Mouse (Mus musculus): ENCODE measurements at regions not wholly inside any gene's neighbourhood (a gene's known extent, or its start where the extent isn't known, plus 50 kb on each side); places are given as distances from the start of the nearest gene placed in this dataset.
"Not testable (repeated sequence)": the region's sequence is repeated elsewhere in the genome, so short reads cannot be mapped to it uniquely, and the experiment has no call there.

DNA sequence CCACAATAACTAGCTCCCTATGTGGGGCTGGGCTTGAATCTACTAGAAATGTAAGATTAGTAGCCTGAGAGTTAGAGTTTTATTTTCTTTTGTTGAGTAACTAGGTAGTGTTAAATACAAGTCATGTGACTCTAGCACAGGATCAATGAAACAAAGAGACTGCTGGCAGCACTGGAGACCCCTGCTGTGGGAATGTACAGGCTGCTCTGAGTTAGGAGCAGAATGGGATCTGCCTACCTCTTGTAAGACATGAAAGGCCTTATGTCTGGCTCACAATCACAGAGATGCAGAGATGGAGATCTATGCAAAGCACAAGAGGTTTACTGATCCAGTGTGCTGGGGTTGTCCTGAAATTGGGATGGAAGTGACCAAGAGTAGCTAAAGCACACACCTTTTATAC, 193.9 kb upstream of the Kcnmb2 start:
- H3K4me3 ChIP-seq (replicated peaks; ENCODE audit: insufficient read depth, low read depth, low read length); DNase-seq; H3K27ac ChIP-seq (ENCODE audit: insufficient read depth, low read length); H3K27me3 ChIP-seq (ENCODE audit: control insufficient read depth, insufficient read depth, low read length); H3K4me1 ChIP-seq (ENCODE audit: control insufficient read depth, insufficient read depth, low read length): not testable (repeated sequence)

DNA sequence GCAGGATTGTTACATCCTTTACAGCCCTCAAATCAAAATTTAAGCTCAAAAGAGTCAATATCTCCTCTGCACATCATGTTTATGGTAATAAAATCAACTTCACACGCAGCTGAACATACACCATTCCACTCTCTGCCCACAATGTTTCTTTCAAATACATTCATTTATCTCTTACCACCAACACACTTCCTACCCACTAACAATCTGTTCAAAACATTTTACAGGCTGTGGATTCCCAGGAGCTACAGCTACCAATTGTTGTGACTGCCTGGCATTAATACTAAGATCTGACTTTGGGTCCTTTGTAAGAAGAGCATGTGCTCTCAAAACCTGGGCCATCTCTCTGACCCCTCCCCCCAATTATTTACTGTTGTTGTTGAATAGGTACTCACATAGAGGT, 161.0 kb upstream of the Kcnmb2 start:
- H3K4me3 ChIP-seq (replicated peaks; ENCODE audit: insufficient read depth, low read depth, low read length), result no peak overlapping the region
- no peak for DNase-seq
- WGBS, result 70% methylated on average over 1 of the region's 1 CpGs

DNA sequence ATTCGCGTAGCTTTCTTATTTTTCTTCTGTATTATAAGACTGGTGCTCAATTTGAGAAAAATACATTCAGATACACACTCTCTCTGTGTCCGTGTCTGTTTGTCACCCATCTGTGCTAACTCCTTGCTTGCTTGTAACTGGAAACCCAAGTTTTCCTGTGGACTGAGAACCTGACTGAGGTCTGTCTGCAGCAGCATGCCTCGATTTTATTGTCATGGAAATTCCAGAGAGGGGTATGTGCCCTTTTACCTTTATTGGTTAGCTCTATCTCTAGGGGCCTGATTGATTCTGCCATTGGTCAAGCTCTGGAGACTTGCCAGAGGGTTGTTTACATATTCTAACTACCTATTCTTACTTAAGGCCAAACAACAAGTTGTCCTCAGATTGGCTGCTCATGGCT, 146.4 kb upstream of the Kcnmb2 start:
- TF ChIP-seq POLR2A (IDR thresholded peaks at IDR 0.05; ENCODE audit: borderline replicate concordance, insufficient read depth, low read length) (no peak), CTCF (IDR thresholded peaks at IDR 0.05; ENCODE audit: borderline replicate concordance, insufficient read depth, low read depth, low read length) (no peak)
- Histone ChIP-seq H3K27ac (ENCODE audit: insufficient read depth, low read length) (no peak overlapping the region), H3K27me3 (ENCODE audit: control insufficient read depth, insufficient read depth, low read length) (no peaks in the 10 kb centered on the region), H3K4me3 (replicated peaks; ENCODE audit: insufficient read depth, low read depth, low read length) (no peak overlapping the region), H3K4me1 (ENCODE audit: control insufficient read depth, insufficient read depth, low read length) (no peaks in the 10 kb centered on the region)
- WGBS, result 81% methylated on average over 4 of the region's 4 CpGs
- DNase-seq, result no peak

More for the DNA sequence above, 161.0 kb upstream of the Kcnmb2 start:
- Histone ChIP-seq H3K4me1 (ENCODE audit: control insufficient read depth, insufficient read depth, low read length) (no peaks in the 10 kb centered on the region), H3K27ac (ENCODE audit: insufficient read depth, low read length) (no peak overlapping the region), H3K27me3 (ENCODE audit: control insufficient read depth, insufficient read depth, low read length) (no peaks in the 10 kb centered on the region)
- TF ChIP-seq CTCF (IDR thresholded peaks at IDR 0.05; ENCODE audit: borderline replicate concordance, insufficient read depth, low read depth, low read length) (no peak), POLR2A (IDR thresholded peaks at IDR 0.05; ENCODE audit: borderline replicate concordance, insufficient read depth, low read length) (no peak)

DNA sequence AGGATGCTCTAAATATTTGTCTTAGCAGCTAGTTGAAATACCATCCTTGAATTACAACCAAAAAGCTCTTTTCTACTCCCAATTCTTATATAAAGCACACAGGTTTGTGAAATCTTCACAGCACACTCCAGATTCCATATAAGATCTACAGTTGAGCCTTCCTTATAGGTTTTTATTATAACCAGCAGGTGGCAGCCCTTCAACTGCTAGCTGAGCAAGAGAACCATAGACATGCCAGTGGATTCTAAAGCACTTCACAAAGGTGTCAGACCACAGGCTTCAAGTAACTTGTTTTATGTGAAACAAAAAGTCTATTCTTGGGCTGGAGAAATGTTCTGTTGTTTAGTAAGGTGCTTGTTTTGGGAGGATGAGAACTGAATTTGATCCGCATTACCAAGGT, 133.1 kb upstream of the Kcnmb2 start:
- H3K27ac ChIP-seq (ENCODE audit: insufficient read depth, low read length), result no peak overlapping the region
- H3K27me3 ChIP-seq (ENCODE audit: control insufficient read depth, insufficient read depth, low read length), result no peaks in the 10 kb centered on the region
- DNase-seq, result peak in 1 of 2 experiments; percentile 3
- 90% methylated on average over 1 of the region's 1 CpGs for WGBS
- TF ChIP-seq POLR2A (IDR thresholded peaks at IDR 0.05; ENCODE audit: borderline replicate concordance, insufficient read depth, low read length) (no peak), CTCF (IDR thresholded peaks at IDR 0.05; ENCODE audit: borderline replicate concordance, insufficient read depth, low read depth, low read length) (no peak)
- H3K4me1 ChIP-seq (ENCODE audit: control insufficient read depth, insufficient read depth, low read length), result no peaks in the 10 kb centered on the region
- H3K4me3 ChIP-seq (replicated peaks; ENCODE audit: insufficient read depth, low read depth, low read length), result no peak overlapping the region

DNA sequence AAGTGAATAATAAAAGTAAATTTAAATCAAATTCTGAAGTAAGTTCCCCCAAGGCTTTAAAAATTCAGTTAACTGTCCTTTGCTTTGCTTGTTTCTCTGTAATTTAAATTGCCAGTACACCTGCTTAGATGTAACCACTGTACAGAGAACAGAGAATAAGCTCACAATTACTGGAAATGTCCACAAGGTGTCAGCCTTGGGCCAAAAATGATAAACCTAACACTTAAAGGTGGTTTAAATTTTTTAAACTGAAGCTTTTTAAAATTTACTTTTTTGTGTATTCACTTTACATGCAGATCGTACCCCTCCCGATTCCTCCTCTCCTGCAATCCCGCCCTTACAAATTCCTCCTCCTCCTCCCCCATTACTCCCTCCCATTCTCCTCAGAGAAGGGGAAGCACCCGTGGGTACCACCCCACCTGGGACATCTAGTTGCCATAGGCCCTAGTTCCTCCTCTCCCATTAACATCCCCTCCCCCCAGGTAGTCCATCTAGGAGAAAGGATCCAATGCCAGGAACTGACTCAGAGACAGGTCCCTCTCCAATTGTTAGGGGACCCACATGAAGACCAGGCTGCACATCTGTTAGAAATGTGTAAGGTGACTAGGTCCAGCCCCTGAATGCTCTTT, 111.9 kb upstream of the Kcnmb2 start:
- Histone ChIP-seq H3K27ac (ENCODE audit: insufficient read depth, low read length) (no peak overlapping the region), H3K4me1 (ENCODE audit: control insufficient read depth, insufficient read depth, low read length) (no peaks in the 10 kb centered on the region), H3K4me3 (replicated peaks; ENCODE audit: insufficient read depth, low read depth, low read length) (no peak overlapping the region), H3K27me3 (ENCODE audit: control insufficient read depth, insufficient read depth, low read length) (no peaks in the 10 kb centered on the region)
- DNase-seq, result peak; percentile 25 to 26
- 18% methylated on average over 4 of the region's 4 CpGs for WGBS
- TF ChIP-seq CTCF (IDR thresholded peaks at IDR 0.05; ENCODE audit: borderline replicate concordance, insufficient read depth, low read depth, low read length) (peak; percentile 15; the same call in 1 of the 2 replicates), POLR2A (IDR thresholded peaks at IDR 0.05; ENCODE audit: borderline replicate concordance, insufficient read depth, low read length) (no peak)

- Histone ChIP-seq H3K4me3 (replicated peaks; ENCODE audit: insufficient read depth, low read depth, low read length) (no peak overlapping the region), H3K4me1 (ENCODE audit: control insufficient read depth, insufficient read depth, low read length) (no peaks in the 10 kb centered on the region), H3K27me3 (ENCODE audit: control insufficient read depth, insufficient read depth, low read length) (no peaks in the 10 kb centered on the region; the same call in 1 of the 2 replicates), H3K27ac (ENCODE audit: insufficient read depth, low read length) (no peak overlapping the region)
- TF ChIP-seq POLR2A (IDR thresholded peaks at IDR 0.05; ENCODE audit: borderline replicate concordance, insufficient read depth, low read length) (no peak), CTCF (IDR thresholded peaks at IDR 0.05; ENCODE audit: borderline replicate concordance, insufficient read depth, low read depth, low read length) (no peak)
- no peak for DNase-seq
- 40% methylated on average over 8 of the region's 8 CpGs for WGBS
Measured at GRCm38 (mm10) chr3:31793466-31794040, 108.8 kb upstream of the Kcnmb2 start.

DNA sequence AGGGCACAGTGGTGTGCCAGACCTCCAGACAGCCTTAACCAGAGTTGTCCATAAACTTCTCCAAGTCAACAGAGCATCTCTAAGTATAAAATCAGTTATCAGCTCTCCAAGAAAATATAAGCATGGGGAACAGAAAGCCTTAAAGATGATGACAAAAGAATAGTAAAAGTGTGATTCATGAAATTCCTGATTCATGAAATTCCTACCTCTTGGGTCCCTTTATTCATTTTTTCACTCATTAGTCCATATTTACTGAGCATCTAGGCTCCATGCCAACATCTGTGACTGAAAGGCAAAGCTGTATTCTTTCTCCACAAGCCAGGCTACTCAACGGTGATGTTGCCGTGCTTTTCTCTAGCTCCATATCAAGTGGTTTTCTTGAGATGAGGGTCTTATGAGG, 105.7 kb upstream of the Kcnmb2 start:
- TF ChIP-seq POLR2A (IDR thresholded peaks at IDR 0.05; ENCODE audit: borderline replicate concordance, insufficient read depth, low read length), result no peak
- no peak for TF ChIP-seq CTCF (IDR thresholded peaks at IDR 0.05; ENCODE audit: borderline replicate concordance, insufficient read depth, low read depth, low read length)
- DNase-seq, result no peak
- WGBS, result 42% methylated on average over 2 of the region's 2 CpGs
- Histone ChIP-seq H3K4me1 (ENCODE audit: control insufficient read depth, insufficient read depth, low read length) (no peaks in the 10 kb centered on the region), H3K27ac (ENCODE audit: insufficient read depth, low read length) (no peak overlapping the region), H3K27me3 (ENCODE audit: control insufficient read depth, insufficient read depth, low read length) (no peaks in the 10 kb centered on the region; the same call in 1 of the 2 replicates), H3K4me3 (replicated peaks; ENCODE audit: insufficient read depth, low read depth, low read length) (no peak overlapping the region)

DNA sequence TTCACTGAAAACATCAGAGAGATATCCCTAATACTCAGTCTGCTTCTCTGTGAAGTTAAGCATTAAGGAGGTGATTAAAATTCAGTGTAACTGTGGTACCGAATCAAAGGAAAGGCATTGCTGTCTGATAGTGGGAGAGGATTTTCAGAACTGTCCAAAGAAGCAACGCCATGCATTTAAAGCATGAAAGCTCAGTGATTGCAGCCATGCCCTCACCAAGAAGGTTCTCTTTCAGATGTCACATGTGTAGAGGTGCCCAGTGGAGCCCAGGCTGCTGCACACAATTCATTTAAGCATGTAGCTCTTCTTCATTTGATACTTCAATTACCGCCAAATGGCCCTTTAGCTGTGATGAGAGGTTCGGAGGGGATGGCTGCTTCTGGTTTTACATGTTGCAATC, 103.1 kb upstream of the Kcnmb2 start:
- Histone ChIP-seq H3K4me3 (replicated peaks; ENCODE audit: insufficient read depth, low read depth, low read length) (no peak overlapping the region), H3K27ac (ENCODE audit: insufficient read depth, low read length) (no peak overlapping the region), H3K27me3 (ENCODE audit: control insufficient read depth, insufficient read depth, low read length) (no peaks in the 10 kb centered on the region; the same call in 1 of the 2 replicates), H3K4me1 (ENCODE audit: control insufficient read depth, insufficient read depth, low read length) (no peaks in the 10 kb centered on the region)
- DNase-seq, result no peak
- WGBS, result 88% methylated on average over 4 of the region's 4 CpGs
- no peak for TF ChIP-seq POLR2A (IDR thresholded peaks at IDR 0.05; ENCODE audit: borderline replicate concordance, insufficient read depth, low read length)
